Mouse (Mus musculus) MEL (cell line): ENCODE results near the gene 4930447C04Rik. TPM values are rescaled to one million over a fixed set of nuclear protein-coding genes. Genes with fewer than 3 reads are reported as not detected.

Experiments used
- DNase-seq: peaks from one replicate; pipeline ENCODE4 v3.0.0; 2011; ENCODE audit warnings: low read depth, low spot score
- H3K27ac ChIP-seq: 2 replicates; pipeline ENCODE4 v1.5.1; 2012; ENCODE audit warnings: low read depth, mild to moderate bottlenecking, control low read depth, low read length, moderate library complexity; ENCODE audit not compliant: control insufficient read depth
- H3K27me3 ChIP-seq, 2 experiments: fragments of 150-350 bp in 1 of 2; sonication (generic) in 1 of 2; 2 replicates each; pipeline ENCODE4 v1.6.1; 2012; ENCODE audit warnings: low read length in 2 of 2, mild to moderate bottlenecking in 2 of 2, improper control_type of control experiment in 1 of 2, moderate library complexity in 1 of 2; ENCODE audit not compliant: insufficient read depth in 2 of 2, control insufficient read depth in 1 of 2
- H3K36me3 ChIP-seq, 2 experiments: 2 replicates each; pipeline ENCODE4 v1.6.1; 2012 to 2014; ENCODE audit warnings: low read length in 2 of 2, improper control_type of control experiment in 1 of 2, inconsistent platforms in 1 of 2, mild to moderate bottlenecking in 1 of 2; ENCODE audit not compliant: insufficient read depth in 2 of 2, control insufficient read depth in 1 of 2
- H3K4me1 ChIP-seq, 2 experiments: fragments of 150-350 bp in 1 of 2; sonication (generic) in 1 of 2; 2 replicates each; pipeline ENCODE4 v1.6.1; 2012; ENCODE audit warnings: low read length in 2 of 2, improper control_type of control experiment in 1 of 2, mild to moderate bottlenecking in 1 of 2; ENCODE audit not compliant: insufficient read depth in 2 of 2, control insufficient read depth in 1 of 2
- H3K4me3 ChIP-seq, 2 experiments: fragments of 150-350 bp in 1 of 2; sonication (generic) in 1 of 2; 2 replicates each; pipeline ENCODE4 v1.5.1; 2012; ENCODE audit warnings: low read depth in 2 of 2, low read length in 2 of 2, mild to moderate bottlenecking in 2 of 2, moderate library complexity in 2 of 2, control low read depth in 1 of 2, improper control_type of control experiment in 1 of 2; ENCODE audit not compliant: control insufficient read depth in 1 of 2, insufficient read depth in 1 of 2
- H3K79me2 ChIP-seq: 2 replicates; pipeline ENCODE4 v1.6.1; 2012; ENCODE audit warnings: mild to moderate bottlenecking, low read length, moderate library complexity; ENCODE audit not compliant: control insufficient read depth, poor library complexity, insufficient read depth
- H3K9ac ChIP-seq: 2 replicates; pipeline ENCODE4 v1.6.1; 2012; ENCODE audit warnings: low read depth, mild to moderate bottlenecking, control low read depth, low read length, moderate library complexity; ENCODE audit not compliant: control insufficient read depth, poor library complexity, severe bottlenecking
- H3K9me3 ChIP-seq: fragments of 150-350 bp; sonication (generic); replicated peaks from 2 replicates; pipeline ENCODE4 v1.6.1; 2012; ENCODE audit warnings: mild to moderate bottlenecking, low read length, improper control_type of control experiment, moderate library complexity; ENCODE audit not compliant: insufficient read depth
- BHLHE40 ChIP-seq: IDR thresholded peaks from 2 replicates; pipeline ENCODE4 v1.6.1; 2012; ENCODE audit warnings: low read depth, mild to moderate bottlenecking, inconsistent platforms, low read length, improper control_type of control experiment, borderline replicate concordance
- CHD1 ChIP-seq: IDR thresholded peaks from 2 replicates; pipeline ENCODE4 v1.6.1; 2012; ENCODE audit warnings: low read depth, mild to moderate bottlenecking, inconsistent platforms, low read length, improper control_type of control experiment
- CTCF ChIP-seq, 3 experiments: IDR thresholded peaks in 2 of 3; conservative IDR thresholded peaks in 1 of 3; 2 replicates each; pipeline ENCODE4 v1.5.1; 2011 to 2012; ENCODE audit warnings: low read length in 3 of 3, low read depth in 2 of 3, mild to moderate bottlenecking in 2 of 3, improper control_type of control experiment in 1 of 3, inconsistent platforms in 1 of 3, mixed read lengths in 1 of 3, moderate library complexity in 1 of 3; ENCODE audit not compliant: control insufficient read depth in 1 of 3, insufficient read depth in 1 of 3, poor library complexity in 1 of 3, severe bottlenecking in 1 of 3
- EP300 ChIP-seq, 2 experiments: IDR thresholded peaks; 2 replicates each; pipeline ENCODE4 v1.6.1; 2011; ENCODE audit warnings: improper control_type of control experiment in 2 of 2, low read length in 2 of 2, low read depth in 1 of 2, mild to moderate bottlenecking in 1 of 2
- ETS1 ChIP-seq: IDR thresholded peaks from 2 replicates; pipeline ENCODE4 v1.6.1; 2012; ENCODE audit warnings: low read depth, mild to moderate bottlenecking, inconsistent platforms, low read length, improper control_type of control experiment, moderate library complexity
- GABPA ChIP-seq: IDR thresholded peaks from 2 replicates; pipeline ENCODE4 v1.6.1; 2012; ENCODE audit warnings: low read depth, mild to moderate bottlenecking, inconsistent platforms, low read length, improper control_type of control experiment, moderate library complexity
- GATA1 ChIP-seq: IDR thresholded peaks from 2 replicates; pipeline ENCODE4 v1.6.1; 2011; ENCODE audit warnings: low read depth, low read length, improper control_type of control experiment
- HCFC1 ChIP-seq: IDR thresholded peaks from 2 replicates; pipeline ENCODE4 v1.6.1; 2012; ENCODE audit warnings: low read depth, mild to moderate bottlenecking, inconsistent platforms, low read length, improper control_type of control experiment, moderate library complexity
- JUND ChIP-seq: IDR thresholded peaks from 2 replicates; pipeline ENCODE4 v1.6.1; 2011; ENCODE audit warnings: low read depth, mild to moderate bottlenecking, improper control_type of control experiment, low read length
- KAT2A ChIP-seq: conservative IDR thresholded peaks from 2 replicates; pipeline ENCODE4 v1.6.1; 2012; ENCODE audit warnings: low read depth, low read length, improper control_type of control experiment, inconsistent platforms
- MAZ ChIP-seq: IDR thresholded peaks from 2 replicates; pipeline ENCODE4 v1.6.1; 2012; ENCODE audit warnings: low read depth, mild to moderate bottlenecking, inconsistent platforms, low read length, improper control_type of control experiment
- MYC ChIP-seq: IDR thresholded peaks from 2 replicates; pipeline ENCODE4 v1.6.1; 2011; ENCODE audit warnings: low read depth, mild to moderate bottlenecking, low read length, improper control_type of control experiment, moderate library complexity
- POLR2A ChIP-seq, 2 experiments: IDR thresholded peaks; 2 replicates each; pipeline ENCODE4 v1.6.1; 2011 to 2012; ENCODE audit warnings: low read length in 2 of 2, mild to moderate bottlenecking in 2 of 2, control low read depth in 1 of 2, improper control_type of control experiment in 1 of 2, low read depth in 1 of 2, moderate library complexity in 1 of 2; ENCODE audit not compliant: control insufficient read depth in 1 of 2, insufficient read depth in 1 of 2, poor library complexity in 1 of 2
- POLR2AphosphoS5 ChIP-seq: IDR thresholded peaks from 2 replicates; pipeline ENCODE4 v1.6.1; 2012; ENCODE audit warnings: low read depth, borderline replicate concordance, mild to moderate bottlenecking, inconsistent platforms, low read length, moderate library complexity, mixed read lengths
- RAD21 ChIP-seq: IDR thresholded peaks from 2 replicates; pipeline ENCODE4 v1.6.1; 2011; ENCODE audit warnings: mild to moderate bottlenecking, low read depth, low read length, improper control_type of control experiment
- RCOR1 ChIP-seq: IDR thresholded peaks from 2 replicates; pipeline ENCODE4 v1.6.1; 2012; ENCODE audit warnings: low read depth, mild to moderate bottlenecking, inconsistent platforms, low read length, improper control_type of control experiment
- SMC3 ChIP-seq: IDR thresholded peaks from 2 replicates; pipeline ENCODE4 v1.6.1; 2011; ENCODE audit warnings: low read depth, low read length, improper control_type of control experiment
- TBP ChIP-seq: IDR thresholded peaks from 2 replicates; pipeline ENCODE4 v1.8.0; 2011; ENCODE audit warnings: low read depth, low read length, improper control_type of control experiment
- TCF12 ChIP-seq: IDR thresholded peaks from 2 replicates; pipeline ENCODE4 v1.6.1; 2014; ENCODE audit warnings: low read depth, mild to moderate bottlenecking, inconsistent platforms, low read length, improper control_type of control experiment, moderate library complexity
- UBTF ChIP-seq: IDR thresholded peaks from 2 replicates; pipeline ENCODE4 v1.6.1; 2012; ENCODE audit warnings: low read depth, mild to moderate bottlenecking, inconsistent platforms, low read length, improper control_type of control experiment, moderate library complexity, borderline replicate concordance; ENCODE audit not compliant: insufficient read depth
- ZC3H11A ChIP-seq: IDR thresholded peaks from 2 replicates; pipeline ENCODE4 v1.6.1; 2012; ENCODE audit warnings: low read depth, mild to moderate bottlenecking, inconsistent platforms, low read length, improper control_type of control experiment
- polyA plus RNA-seq, 2 experiments: library from polyadenylated mRNA; stranded (reverse) in 1 of 2; unstranded in 1 of 2; fragments of >175 nt in 1 of 2; fragments of >200 nt in 1 of 2; gene quantifications; 2 replicates each; pipeline versions ENCODE4 v1.2.1 to v1.2.4; 2012; ENCODE audit warnings: low replicate concordance in 2 of 2, low read depth in 1 of 2; ENCODE audit not compliant: insufficient read length in 2 of 2, insufficient read depth in 1 of 2, missing spikeins in 1 of 2
- total RNA-seq: library from RNA; depleted of rRNA; stranded (reverse); fragments of 300-350 nt; gene quantifications from 2 replicates; pipeline ENCODE4 v1.2.3, GENCODE M21; 2012

Gene 4930447C04Rik
- total and polyA plus RNA-seq, 3 experiments: not detected

GRCm38 (mm10) chr12:72850146-72850545, 90.4 kb downstream of the 4930447C04Rik start:
- TF ChIP-seq UBTF (no peak), RAD21 (no peak), GABPA (no peak), POLR2A (IDR thresholded peaks at IDR 0.05; ENCODE audit: control insufficient read depth in 1 of 2, insufficient read depth in 1 of 2, low read depth in 1 of 2, low read length in 2 of 2, poor library complexity in 1 of 2) (no peak), MAZ (no peak), EP300 (IDR thresholded peaks at IDR 0.05; ENCODE audit: low read depth in 1 of 2, low read length in 2 of 2) (no peak), TBP (no peak), KAT2A (no peak), ZC3H11A (no peak)
- TF ChIP-seq, all 39 proteins: peak for 0
- no peak overlapping the region for H3K27ac ChIP-seq
- no peak for DNase-seq

GRCm38 (mm10) chr12:72847725-72848124, 92.8 kb downstream of the 4930447C04Rik start:
- Histone ChIP-seq H3K79me2 (no peaks in the 10 kb centered on the region), H3K27me3 (no peaks in the 10 kb centered on the region; a peak in 2 of 4 replicates), H3K36me3 (no peaks in the 10 kb centered on the region; a peak in 1 of 4 replicates), H3K27ac (no peak overlapping the region), H3K9me3 (no peaks in the 10 kb centered on the region), H3K4me3 (no peak overlapping the region), H3K9ac (no peak overlapping the region), H3K4me1 (0 out of 4 replicates have a peak, but pooled peaks cover 0 to 3% of the 10 kb centered on the region in 2 experiments)
- peak; percentile 87 for DNase-seq
- no peak for TF ChIP-seq POLR2AphosphoS5
- TF ChIP-seq CHD1: no peak
- peak; percentile 88 for TF ChIP-seq SMC3
- no peak for TF ChIP-seq JUND
- no peak for TF ChIP-seq BHLHE40
- TF ChIP-seq ETS1: peak; percentile 36; the same call in 1 of the 2 replicates
- peak in 1 of 2 experiments; percentile 15; a peak in 1 of 4 replicates for TF ChIP-seq EP300 (IDR thresholded peaks at IDR 0.05; ENCODE audit: low read depth in 1 of 2, low read length in 2 of 2)
- TF ChIP-seq CTCF (IDR thresholded peaks at IDR 0.05 in 2 of 3, conservative IDR thresholded peaks at IDR 0.05 in 1 of 3; ENCODE audit: control insufficient read depth in 1 of 3, insufficient read depth in 1 of 3, low read depth in 2 of 3, low read length in 3 of 3, poor library complexity in 1 of 3, severe bottlenecking in 1 of 3): peak; percentile 44 to 84 (median 69)
- TF ChIP-seq HCFC1: no peak
- TF ChIP-seq RCOR1: peak; percentile 52; the same call in 1 of the 2 replicates
- TF ChIP-seq TCF12: 0 out of 2 replicates have a peak, but pooled peaks have one; percentile 28
- no peak for TF ChIP-seq TBP
- TF ChIP-seq GATA1: peak; percentile 38; the same call in 1 of the 2 replicates
- peak; percentile 52 for TF ChIP-seq ZC3H11A
- peak; percentile 80 for TF ChIP-seq RAD21
- TF ChIP-seq MYC: peak; percentile 68; the same call in 1 of the 2 replicates

More at GRCm38 (mm10) chr12:72850146-72850545, 90.4 kb downstream of the 4930447C04Rik start:
- H3K79me2 ChIP-seq: no peaks in the 10 kb centered on the region
- no peaks in the 10 kb centered on the region for H3K9me3 ChIP-seq
- peaks cover 0 to 3% of the 10 kb centered on the region in 2 experiments; a peak in 3 of 4 replicates for H3K27me3 ChIP-seq
- H3K9ac ChIP-seq: no peak overlapping the region
- H3K4me3 ChIP-seq: no peak overlapping the region
- no peaks in the 10 kb centered on the region for H3K4me1 ChIP-seq
- no peaks in the 10 kb centered on the region; a peak in 1 of 4 replicates for H3K36me3 ChIP-seq
